Mouse (Mus musculus) lung, adult 2 months (tissue): ENCODE measurements at regions not wholly inside any gene's neighbourhood (a gene's known extent, or its start where the extent isn't known, plus 50 kb on each side); places are given as distances from the start of the nearest gene placed in this dataset.

Source experiments
- CTCF ChIP-seq: fragments of 200-500 bp; IDR thresholded peaks from 2 replicates; pipeline ENCODE4 v1.5.1; 2011; ENCODE audit warnings: mild to moderate bottlenecking, low read length, control low read depth; ENCODE audit not compliant: insufficient read depth
- POLR2A ChIP-seq: fragments of 200-500 bp; IDR thresholded peaks from 2 replicates; pipeline ENCODE4 v1.6.1; 2011; ENCODE audit warnings: low read depth, mild to moderate bottlenecking, control low read depth, low read length, borderline replicate concordance; ENCODE audit errors: extremely low read depth

GRCm38 (mm10) chr10:111608385-111609093, 102.5 kb downstream of the Phlda1 start:
- no peak for TF ChIP-seq POLR2A
- no peak for TF ChIP-seq CTCF
